Mouse (Mus musculus): ENCODE data around the gene Napsa.

DNA sequence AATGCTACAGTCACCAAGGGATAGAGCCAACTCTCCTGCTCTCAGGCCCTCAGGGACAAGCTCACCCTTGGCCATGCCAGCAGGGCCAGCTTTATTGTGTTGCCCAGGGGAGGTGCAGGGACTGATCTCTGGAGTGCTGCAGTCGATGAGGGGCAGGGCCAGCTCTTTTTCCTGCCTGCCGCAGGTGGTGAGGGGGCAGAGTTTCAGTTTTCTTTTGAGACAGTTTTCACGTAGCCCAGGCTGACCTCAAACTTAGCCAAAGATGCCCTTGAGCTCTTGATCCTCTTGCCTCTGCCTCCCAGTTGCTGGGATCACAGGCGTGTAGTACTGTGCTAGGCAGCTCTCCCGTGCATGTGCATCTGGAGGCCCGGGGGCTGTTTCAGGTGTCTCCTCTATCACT, 1.2 kb upstream of the Napsa start:
- no peak for TF ChIP-seq CTCF (IDR thresholded peaks at IDR 0.05; ENCODE audit: control insufficient read depth, insufficient read depth, insufficient read length)
- TF ChIP-seq MAX (IDR thresholded peaks at IDR 0.05) = no peak
- no peak for TF ChIP-seq MYOG (IDR thresholded peaks at IDR 0.05; ENCODE audit: control insufficient read depth, extremely low read depth, insufficient read length)
- TF ChIP-seq USF1 (IDR thresholded peaks at IDR 0.05; ENCODE audit: low read depth) = no peak
